Mouse (Mus musculus): ENCODE measurements at regions not wholly inside any gene's neighbourhood (a gene's known extent, or its start where the extent isn't known, plus 50 kb on each side); places are given as distances from the start of the nearest gene placed in this dataset.

DNA sequence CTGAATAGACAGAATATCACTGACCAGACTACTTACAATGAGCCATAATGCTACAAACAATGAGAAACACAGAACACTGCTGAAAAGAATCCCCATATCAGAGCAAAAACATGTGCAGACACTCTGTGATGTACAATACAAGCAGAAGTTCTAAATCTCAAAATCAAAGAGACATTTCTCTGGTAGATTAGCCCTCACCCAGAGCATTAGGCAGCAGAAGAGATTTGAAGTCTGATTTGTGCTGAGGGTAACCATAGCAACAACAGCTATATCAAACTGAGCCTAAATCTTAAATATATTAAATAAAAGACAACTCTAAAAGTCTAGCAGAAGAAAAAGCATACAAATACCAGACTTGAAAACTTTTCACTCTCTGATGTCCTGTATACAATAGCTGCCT is 691.5 kb downstream of the 1190002N15Rik start:
- Histone ChIP-seq H3K36me3 (ENCODE audit: insufficient read depth, low read length) (no peaks in the 10 kb centered on the region), H3K27ac (no peak overlapping the region), H3K27me3 (ENCODE audit: insufficient read depth, low read length) (no peaks in the 10 kb centered on the region), H3K9me3 (replicated peaks; ENCODE audit: low read length) (no peaks in the 10 kb centered on the region), H3K4me1 (replicated peaks; ENCODE audit: insufficient read depth, low read length) (no peaks in the 10 kb centered on the region), H3K4me3 (replicated peaks; ENCODE audit: low read depth, low read length) (no peak overlapping the region), H3K4me2 (ENCODE audit: low read length) (no peak overlapping the region), H3K9ac (ENCODE audit: low read depth, low read length) (no peak overlapping the region)
- TF ChIP-seq CTCF (IDR thresholded peaks at IDR 0.05; ENCODE audit: low read depth): no peak
- no peak for DNase-seq (ENCODE audit: low spot score)
- no peak for ATAC-seq (replicated peaks; ENCODE audit: low FRiP score, low read depth)

- Histone ChIP-seq H3K27ac (no peak overlapping the region), H3K4me2 (ENCODE audit: low read length) (no peak overlapping the region), H3K4me3 (replicated peaks; ENCODE audit: low read depth, low read length) (no peak overlapping the region), H3K36me3 (ENCODE audit: insufficient read depth, low read length) (no peaks in the 10 kb centered on the region), H3K4me1 (replicated peaks; ENCODE audit: insufficient read depth, low read length) (no peaks in the 10 kb centered on the region), H3K9ac (ENCODE audit: low read depth, low read length) (no peak overlapping the region), H3K9me3 (replicated peaks; ENCODE audit: low read length) (no peaks in the 10 kb centered on the region), H3K27me3 (ENCODE audit: insufficient read depth, low read length) (no peaks in the 10 kb centered on the region)
- WGBS: 82% methylated on average over 5 of the region's 5 CpGs
- no peak for TF ChIP-seq CTCF (IDR thresholded peaks at IDR 0.05; ENCODE audit: low read depth)
- DNase-seq (ENCODE audit: low spot score) (no peak), ATAC-seq (replicated peaks; ENCODE audit: low FRiP score, low read depth) (no peak)
Measured at GRCm38 (mm10) chr9:93843869-93844268, 694.0 kb downstream of the 1190002N15Rik start.
